Mouse (Mus musculus) effector memory CD4-positive, alpha-beta T cell, adult 5 months (primary cell): ENCODE data around the gene Gm9117. TPM values are rescaled to one million over a fixed set of nuclear protein-coding genes. Genes with fewer than 3 reads are reported as not detected.

Experiments
- polyA plus RNA-seq: library from polyadenylated mRNA; unstranded; fragments of 100-300 nt; shearing (Covaris generic); gene quantifications from one replicate; pipeline ENCODE4 v1.2.1, GENCODE M21; 2017

The Gm9117 gene
- not detected for polyA plus RNA-seq

GRCm38 (mm10) chr3:93943443-93943842 is at the start of gene Gm9117:
TSS of gene Gm9117 (minus strand) at chr3:93943543.

GRCm38 (mm10) chr3:93961214-93961613 is 17.9 kb upstream of the Gm9117 start, which contains the start of gene Tdpoz5:
TSS of gene Tdpoz5 (minus strand) at chr3:93961314.

Other genes with a start within 250 kb of the Gm9117 start
- gene Gm5773, start 170.5 kb downstream of the Gm9117 start, polyA plus RNA-seq, result not detected
- gene Tdpoz4, start 147.1 kb downstream of the Gm9117 start, polyA plus RNA-seq, result not detected
- not detected for gene Tdpoz3, start 117.5 kb downstream of the Gm9117 start, polyA plus RNA-seq
- not detected for gene Tdpoz5, start 17.8 kb upstream of the Gm9117 start, polyA plus RNA-seq
- not detected for gene Gm9125, start 111.3 kb upstream of the Gm9117 start, polyA plus RNA-seq
- gene Gm10697, start 129.1 kb upstream of the Gm9117 start, polyA plus RNA-seq, result not detected
- not detected for gene Gm10696, start 234.7 kb upstream of the Gm9117 start, polyA plus RNA-seq